Mouse (Mus musculus) lung, adult 2 months (tissue): ENCODE measurements around the gene Efcab2.

Experiments
- CTCF ChIP-seq: fragments of 200-500 bp; IDR thresholded peaks from 2 replicates; pipeline ENCODE4 v1.5.1; 2011; ENCODE audit warnings: mild to moderate bottlenecking, low read length, control low read depth; ENCODE audit not compliant: insufficient read depth
- POLR2A ChIP-seq: fragments of 200-500 bp; IDR thresholded peaks from 2 replicates; pipeline ENCODE4 v1.6.1; 2011; ENCODE audit warnings: low read depth, mild to moderate bottlenecking, control low read depth, low read length, borderline replicate concordance; ENCODE audit errors: extremely low read depth

- no peak for TF ChIP-seq CTCF
- TF ChIP-seq POLR2A = no peak
These were observed 101.1 kb downstream of the Efcab2 start for GRCm38 (mm10) chr1:178506938-178507337.
